Mouse (Mus musculus) activated CD4-positive, CD25-positive, alpha-beta regulatory T cell, adult 4 months (primary cell): ENCODE measurements around the gene Gm11555. TPM values are rescaled to one million over a fixed set of nuclear protein-coding genes. Genes with fewer than 3 reads are reported as not detected.
"Not testable (repeated sequence)": the region's sequence is repeated elsewhere in the genome, so short reads cannot be mapped to it uniquely, and the experiment has no call there.

Source experiments
- ATAC-seq: one replicate; pipeline ENCODE4 v1.8.0; 2017
- polyA plus RNA-seq, 2 experiments: library from polyadenylated mRNA; unstranded; fragments of 100-300 nt; shearing (Covaris generic); gene quantifications; one replicate each; pipeline ENCODE4 v1.2.1; 2017

The Gm11555 gene
- not detected for polyA plus RNA-seq

DNA sequence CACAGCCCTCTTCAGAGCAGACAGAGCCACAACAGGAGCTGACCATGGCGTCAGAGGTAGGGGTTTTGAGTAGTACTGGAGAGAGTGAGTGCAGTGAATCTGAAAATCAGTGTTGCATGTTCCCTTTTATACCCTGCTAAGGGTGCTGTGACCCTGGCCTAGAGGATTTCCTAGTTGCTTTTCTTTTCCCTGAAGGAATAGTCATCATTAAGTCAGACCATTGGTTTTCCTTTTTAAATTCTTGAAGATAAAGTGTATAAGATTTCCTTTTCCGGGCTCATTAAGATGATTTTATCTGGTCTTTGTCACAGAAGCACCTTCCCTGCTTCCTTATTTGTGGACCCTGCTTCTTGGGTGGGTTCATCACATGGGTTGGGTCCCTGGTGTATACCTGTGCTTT, at the start of gene Gm11555:
Gene Gm11555 (minus strand): TSS at position 101 of the 400 bp plus-strand sequence.
- no peak for ATAC-seq

DNA sequence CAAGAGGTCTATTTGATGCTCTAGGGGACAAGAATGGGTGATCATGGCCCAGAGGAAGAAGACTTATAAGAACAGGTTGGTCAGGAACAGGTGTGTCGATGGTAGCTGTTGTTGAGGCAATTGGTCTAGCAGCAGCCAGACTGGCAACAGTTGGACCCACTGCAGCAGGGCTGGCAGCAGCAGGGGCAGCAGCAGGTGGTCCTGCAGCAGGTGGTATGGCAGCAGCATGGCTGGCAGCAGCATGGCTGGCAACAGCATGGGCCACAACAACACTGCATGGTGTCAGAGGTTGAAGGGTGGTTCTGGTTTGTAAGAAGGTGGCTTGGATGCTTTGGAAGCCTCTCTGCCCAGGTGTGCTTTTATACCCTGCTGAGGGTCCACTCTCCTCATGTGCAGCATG, 40.4 kb upstream of the Gm11555 start, which contains the start of gene Gm14190:
Gene Gm14190 (minus strand): TSS at position 278 of the 400 bp plus-strand sequence.
- ATAC-seq, result no peak

DNA sequence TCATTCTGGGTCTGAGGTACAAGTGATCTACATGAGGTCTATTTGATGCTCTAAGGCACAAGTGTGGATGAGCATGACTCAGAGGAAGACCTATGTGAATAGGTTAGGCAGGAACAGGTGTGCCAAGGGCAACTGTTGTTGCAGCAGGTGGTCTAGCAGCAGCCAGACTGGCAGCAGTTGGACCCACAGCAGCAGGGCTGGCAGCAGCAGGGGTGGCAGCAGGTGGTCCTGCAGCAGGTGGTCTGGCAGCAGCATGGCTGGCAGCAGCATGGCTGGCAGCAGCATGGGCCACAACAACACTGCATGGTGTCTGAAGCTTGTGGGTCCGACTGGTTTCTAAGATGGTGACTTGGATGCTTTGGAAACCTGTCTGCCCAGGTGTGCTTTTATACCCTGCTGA, 35.2 kb upstream of the Gm11555 start:
- ATAC-seq, result not testable (repeated sequence)

- ATAC-seq, result no peak
These were observed 33.4 kb upstream of the Gm11555 start for GRCm38 (mm10) chr11:99683481-99683880.

- ATAC-seq, result no peak
These were observed 15.8 kb upstream of the Gm11555 start, which contains the start of gene Krtap4-6 for GRCm38 (mm10) chr11:99665860-99666259. Gene Krtap4-6, minus strand, starts transcription at chr11:99665960.

- ATAC-seq, result no peak
These were observed 12.8 kb upstream of the Gm11555 start for GRCm38 (mm10) chr11:99662802-99663201.

GRCm38 (mm10) chr11:99659256-99659655, 9.2 kb upstream of the Gm11555 start:
- ATAC-seq, result no peak

DNA sequence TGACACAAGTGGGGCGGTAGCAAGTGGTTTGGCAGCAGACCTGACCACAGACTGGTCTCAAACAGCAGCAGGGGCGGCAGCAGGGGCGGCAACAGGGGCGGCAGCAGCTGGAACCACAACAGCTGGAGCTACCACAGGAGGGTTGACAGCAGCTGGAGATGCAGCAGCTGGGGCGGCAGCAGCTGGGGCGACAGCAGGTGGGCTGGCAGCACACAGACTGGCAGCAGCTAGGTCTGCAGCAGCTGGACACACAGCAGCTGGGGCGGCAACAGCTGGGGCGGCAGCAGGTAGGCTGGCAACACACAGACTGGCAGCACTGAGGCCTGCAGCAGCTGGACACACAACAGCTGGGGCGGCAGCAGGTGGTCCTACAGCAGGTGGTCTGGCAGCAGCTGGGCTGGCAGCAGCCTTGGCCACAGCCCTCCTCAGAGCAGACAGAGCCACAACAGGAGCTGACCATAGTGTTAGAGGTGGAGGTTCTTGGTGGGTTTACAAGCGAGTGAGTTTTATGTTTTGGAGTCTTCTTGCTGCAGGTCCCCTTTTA, 8.5 kb upstream of the Gm11555 start, which contains the start of gene Gm11563:
Gene Gm11563 (minus strand): TSS at position 494 of the 544 bp plus-strand sequence.
- ATAC-seq, result not testable (repeated sequence)

DNA sequence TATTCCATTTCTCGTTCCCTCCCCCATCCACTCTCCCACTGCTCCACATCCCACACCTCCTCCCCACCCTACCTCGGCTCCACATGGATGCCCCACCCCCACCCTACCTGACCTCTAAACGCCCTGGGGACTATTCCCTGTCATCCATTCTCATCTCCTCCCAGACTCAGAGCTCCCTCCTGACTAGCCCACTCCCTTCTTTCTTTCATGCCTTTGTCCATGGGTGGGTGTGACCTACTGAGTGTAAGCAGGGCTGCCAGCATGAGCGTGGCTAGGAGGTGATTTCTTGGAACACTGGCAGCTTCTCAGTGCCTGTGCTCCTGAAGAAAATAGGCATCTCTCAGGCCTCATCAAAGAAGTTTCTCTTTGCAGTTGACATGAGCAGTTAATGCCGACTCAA, 7.0 kb upstream of the Gm11555 start:
- ATAC-seq, result no peak

- ATAC-seq, result no peak
These were observed 3.6 kb downstream of the Gm11555 start for GRCm38 (mm10) chr11:99646444-99646843.

- no peak for ATAC-seq
These were observed 5.7 kb downstream of the Gm11555 start for GRCm38 (mm10) chr11:99644351-99644750.

GRCm38 (mm10) chr11:99643635-99644139, 6.3 kb downstream of the Gm11555 start, which contains the start of gene Krtap4-7:
Gene Krtap4-7, minus strand, starts transcription at chr11:99644089.
- not testable (repeated sequence) for ATAC-seq

DNA sequence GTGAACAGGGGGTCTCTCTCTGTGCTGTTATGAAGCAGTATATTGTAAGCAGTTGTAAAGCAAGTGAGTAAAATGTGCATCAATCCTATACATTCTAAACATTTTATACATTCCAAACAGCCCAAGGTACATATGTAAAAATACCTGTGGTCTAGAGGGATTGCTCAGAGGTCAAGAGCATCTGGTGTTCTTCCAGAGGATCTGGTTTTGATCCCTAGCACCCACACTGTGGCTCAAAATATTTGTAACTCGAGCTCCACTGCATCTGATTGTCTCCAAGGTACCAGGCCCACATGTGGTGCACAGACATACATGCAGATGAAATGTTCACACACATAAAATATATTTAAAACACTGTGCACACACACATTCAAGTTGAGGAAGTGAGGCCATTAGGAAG, 9.1 kb downstream of the Gm11555 start:
- ATAC-seq, result no peak

DNA sequence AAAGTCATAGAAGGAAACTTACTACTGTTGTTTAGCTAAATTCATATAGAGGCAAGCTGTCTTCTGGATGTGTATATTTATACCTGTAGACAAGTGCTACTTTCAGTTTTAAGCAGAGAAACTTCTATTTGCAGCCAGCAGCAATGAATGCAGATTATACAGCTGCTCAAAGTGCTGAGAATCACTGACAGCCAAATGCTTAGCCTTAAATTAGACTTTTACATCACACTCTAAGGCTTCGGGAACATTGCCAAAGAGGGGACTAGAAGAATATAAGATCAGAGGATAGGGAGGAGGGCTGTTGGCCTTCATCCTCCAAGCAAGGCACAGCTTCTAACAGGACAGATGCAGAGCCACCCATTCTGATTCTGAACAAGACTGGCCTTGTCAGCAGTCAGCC, 12.9 kb downstream of the Gm11555 start:
- no peak for ATAC-seq

DNA sequence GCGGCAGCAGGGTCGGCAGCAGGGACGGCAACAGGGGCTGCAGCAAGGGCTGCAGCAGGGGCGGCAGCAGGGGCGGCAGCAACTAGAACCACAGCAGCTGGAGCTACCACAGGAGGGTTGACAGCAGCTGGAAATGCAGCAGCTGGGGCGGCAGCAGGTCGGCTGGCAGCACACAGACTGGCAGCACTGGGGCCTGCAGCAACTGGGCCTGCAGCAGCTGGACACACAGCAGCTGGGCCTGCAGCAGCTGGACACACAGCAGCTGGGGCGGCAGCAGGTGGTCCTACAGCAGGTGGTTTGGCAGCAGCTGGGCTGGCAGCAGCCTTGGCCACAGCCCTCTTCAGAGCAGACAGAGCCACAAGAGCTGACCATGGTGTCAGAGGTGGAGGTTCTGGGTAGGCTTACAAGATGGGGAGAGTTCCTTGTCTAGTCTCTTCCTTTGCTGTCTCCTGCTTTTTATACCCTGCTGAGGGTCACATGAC, 15.3 kb downstream of the Gm11555 start, which contains the start of gene Krtap4-2:
Gene Krtap4-2 (minus strand): TSS at position 432 of the 482 bp plus-strand sequence.
- no peak for ATAC-seq

DNA sequence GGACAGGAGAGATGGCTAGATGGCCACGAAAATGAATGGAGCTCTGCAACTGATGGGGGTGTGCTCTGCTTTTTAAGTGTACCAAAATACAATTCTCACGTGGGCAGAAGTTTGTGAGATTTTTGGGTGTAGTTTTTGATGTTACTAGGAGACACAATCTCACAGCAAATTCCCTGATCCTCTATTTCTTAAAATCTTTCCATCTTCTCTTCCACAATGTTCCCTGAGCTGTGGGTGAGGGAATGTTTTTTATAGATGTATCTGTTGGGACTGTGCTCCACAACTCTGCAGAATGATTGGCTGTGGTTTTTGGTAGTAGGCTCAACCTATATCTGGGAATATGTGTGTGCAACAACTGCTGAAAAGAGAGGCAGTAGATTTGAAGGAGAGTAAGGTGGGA, 16.7 kb downstream of the Gm11555 start:
- no peak for ATAC-seq

GRCm38 (mm10) chr11:99630890-99631289, 19.1 kb downstream of the Gm11555 start:
- ATAC-seq, result no peak

- ATAC-seq, result no peak
These were observed 21.9 kb downstream of the Gm11555 start, which contains the start of gene Krtap4-1 for GRCm38 (mm10) chr11:99628138-99628537. Gene Krtap4-1, minus strand, starts transcription at chr11:99628238.

DNA sequence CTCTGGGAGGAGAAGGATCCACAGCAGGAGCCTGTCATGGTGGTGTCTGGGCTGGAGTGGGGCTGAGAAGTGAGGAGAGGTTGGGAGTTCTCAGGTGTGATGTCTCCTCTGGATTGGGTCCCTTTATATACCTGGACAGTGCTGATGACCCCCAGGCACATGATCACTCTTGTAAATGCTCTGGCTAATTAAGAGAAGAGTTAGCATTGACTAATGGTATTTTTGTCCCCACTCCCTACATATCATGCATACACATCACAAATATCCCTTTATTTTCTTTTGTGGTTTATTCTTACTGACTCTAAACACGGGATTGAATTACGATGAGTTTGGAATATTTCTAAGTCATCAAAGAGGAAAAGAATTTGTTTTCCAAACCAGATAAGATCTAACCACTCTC, 29.7 kb downstream of the Gm11555 start, which contains the start of gene Gm11562:
Gene Gm11562 (minus strand): TSS at position 101 of the 400 bp plus-strand sequence.
- no peak for ATAC-seq

DNA sequence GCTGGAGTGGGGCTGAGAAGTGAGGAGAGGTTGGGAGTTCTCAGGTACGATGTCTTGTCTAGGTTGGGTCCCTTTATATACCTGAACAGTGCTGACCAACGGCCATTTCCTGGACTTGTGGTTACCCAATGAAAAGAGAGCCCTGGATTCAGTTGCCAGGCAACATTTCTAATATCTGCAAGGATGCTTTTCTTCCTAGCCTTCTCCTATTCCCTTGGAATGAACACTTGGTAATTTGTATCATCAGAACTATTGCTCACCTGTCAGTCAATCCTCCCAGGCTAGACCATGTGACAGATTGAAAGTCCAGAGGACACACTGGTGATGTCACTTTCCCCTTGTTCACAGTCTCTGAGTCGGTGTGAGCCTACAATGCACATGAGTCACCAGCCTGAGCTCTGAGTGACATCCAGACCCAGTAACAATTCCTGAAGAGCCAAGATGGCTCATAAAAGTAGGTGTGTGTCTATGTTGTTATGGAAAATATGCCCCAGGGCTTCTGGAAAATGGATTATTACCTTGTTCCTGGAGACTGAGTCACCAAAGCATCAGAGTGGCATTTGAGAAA, 35.2 kb downstream of the Gm11555 start, which contains the start of gene Krtap2-4:
Gene Krtap2-4 (minus strand): TSS at position 51 of the 568 bp plus-strand sequence.
- ATAC-seq, result no peak

- ATAC-seq, result not testable (repeated sequence)
These were observed 39.9 kb downstream of the Gm11555 start, which contains the start of gene Gm11937 for GRCm38 (mm10) chr11:99610089-99610488. Gene Gm11937, minus strand, starts transcription at chr11:99610189.

GRCm38 (mm10) chr11:99609126-99609525, 40.9 kb downstream of the Gm11555 start:
- no peak for ATAC-seq

- ATAC-seq, result not testable (repeated sequence)
These were observed 46.8 kb downstream of the Gm11555 start, which contains the start of gene Gm11938 for GRCm38 (mm10) chr11:99603208-99603607. Gene Gm11938, minus strand, starts transcription at chr11:99603308.
